Mouse (Mus musculus) MEL (cell line): Measurements from ENCODE around the gene Nme7. TPM values are rescaled to one million over a fixed set of nuclear protein-coding genes. Genes with fewer than 3 reads are reported as not detected.

Experiments
- DNase-seq: peaks from one replicate; pipeline ENCODE4 v3.0.0; 2011; ENCODE audit warnings: low read depth, low spot score
- H3K27ac ChIP-seq: 2 replicates; pipeline ENCODE4 v1.5.1; 2012; ENCODE audit warnings: low read depth, mild to moderate bottlenecking, control low read depth, low read length, moderate library complexity; ENCODE audit not compliant: control insufficient read depth
- H3K27me3 ChIP-seq, 2 experiments: fragments of 150-350 bp in 1 of 2; sonication (generic) in 1 of 2; 2 replicates each; pipeline ENCODE4 v1.6.1; 2012; ENCODE audit warnings: low read length in 2 of 2, mild to moderate bottlenecking in 2 of 2, improper control_type of control experiment in 1 of 2, moderate library complexity in 1 of 2; ENCODE audit not compliant: insufficient read depth in 2 of 2, control insufficient read depth in 1 of 2
- H3K36me3 ChIP-seq, 2 experiments: 2 replicates each; pipeline ENCODE4 v1.6.1; 2012 to 2014; ENCODE audit warnings: low read length in 2 of 2, improper control_type of control experiment in 1 of 2, inconsistent platforms in 1 of 2, mild to moderate bottlenecking in 1 of 2; ENCODE audit not compliant: insufficient read depth in 2 of 2, control insufficient read depth in 1 of 2
- H3K4me1 ChIP-seq, 2 experiments: fragments of 150-350 bp in 1 of 2; sonication (generic) in 1 of 2; 2 replicates each; pipeline ENCODE4 v1.6.1; 2012; ENCODE audit warnings: low read length in 2 of 2, improper control_type of control experiment in 1 of 2, mild to moderate bottlenecking in 1 of 2; ENCODE audit not compliant: insufficient read depth in 2 of 2, control insufficient read depth in 1 of 2
- H3K4me3 ChIP-seq, 2 experiments: fragments of 150-350 bp in 1 of 2; sonication (generic) in 1 of 2; 2 replicates each; pipeline ENCODE4 v1.5.1; 2012; ENCODE audit warnings: low read depth in 2 of 2, low read length in 2 of 2, mild to moderate bottlenecking in 2 of 2, moderate library complexity in 2 of 2, control low read depth in 1 of 2, improper control_type of control experiment in 1 of 2; ENCODE audit not compliant: control insufficient read depth in 1 of 2, insufficient read depth in 1 of 2
- H3K79me2 ChIP-seq: 2 replicates; pipeline ENCODE4 v1.6.1; 2012; ENCODE audit warnings: mild to moderate bottlenecking, low read length, moderate library complexity; ENCODE audit not compliant: control insufficient read depth, poor library complexity, insufficient read depth
- H3K9ac ChIP-seq: 2 replicates; pipeline ENCODE4 v1.6.1; 2012; ENCODE audit warnings: low read depth, mild to moderate bottlenecking, control low read depth, low read length, moderate library complexity; ENCODE audit not compliant: control insufficient read depth, poor library complexity, severe bottlenecking
- H3K9me3 ChIP-seq: fragments of 150-350 bp; sonication (generic); replicated peaks from 2 replicates; pipeline ENCODE4 v1.6.1; 2012; ENCODE audit warnings: mild to moderate bottlenecking, low read length, improper control_type of control experiment, moderate library complexity; ENCODE audit not compliant: insufficient read depth
- CTCF ChIP-seq, 3 experiments: IDR thresholded peaks in 2 of 3; conservative IDR thresholded peaks in 1 of 3; 2 replicates each; pipeline ENCODE4 v1.5.1; 2011 to 2012; ENCODE audit warnings: low read length in 3 of 3, low read depth in 2 of 3, mild to moderate bottlenecking in 2 of 3, improper control_type of control experiment in 1 of 3, inconsistent platforms in 1 of 3, mixed read lengths in 1 of 3, moderate library complexity in 1 of 3; ENCODE audit not compliant: control insufficient read depth in 1 of 3, insufficient read depth in 1 of 3, poor library complexity in 1 of 3, severe bottlenecking in 1 of 3
- ELF1 ChIP-seq: IDR thresholded peaks from 2 replicates; pipeline ENCODE4 v1.6.1; 2014; ENCODE audit warnings: low read depth, mild to moderate bottlenecking, inconsistent platforms, low read length, improper control_type of control experiment, moderate library complexity
- GABPA ChIP-seq: IDR thresholded peaks from 2 replicates; pipeline ENCODE4 v1.6.1; 2012; ENCODE audit warnings: low read depth, mild to moderate bottlenecking, inconsistent platforms, low read length, improper control_type of control experiment, moderate library complexity
- GATA1 ChIP-seq: IDR thresholded peaks from 2 replicates; pipeline ENCODE4 v1.6.1; 2011; ENCODE audit warnings: low read depth, low read length, improper control_type of control experiment
- HCFC1 ChIP-seq: IDR thresholded peaks from 2 replicates; pipeline ENCODE4 v1.6.1; 2012; ENCODE audit warnings: low read depth, mild to moderate bottlenecking, inconsistent platforms, low read length, improper control_type of control experiment, moderate library complexity
- JUND ChIP-seq: IDR thresholded peaks from 2 replicates; pipeline ENCODE4 v1.6.1; 2011; ENCODE audit warnings: low read depth, mild to moderate bottlenecking, improper control_type of control experiment, low read length
- KAT2A ChIP-seq: conservative IDR thresholded peaks from 2 replicates; pipeline ENCODE4 v1.6.1; 2012; ENCODE audit warnings: low read depth, low read length, improper control_type of control experiment, inconsistent platforms
- MAFK ChIP-seq: IDR thresholded peaks from 2 replicates; pipeline ENCODE4 v1.6.1; 2011; ENCODE audit warnings: low read depth, mild to moderate bottlenecking, low read length, improper control_type of control experiment, borderline replicate concordance
- MXI1 ChIP-seq: IDR thresholded peaks from 2 replicates; pipeline ENCODE4 v1.6.1; 2011; ENCODE audit warnings: mild to moderate bottlenecking, low read depth, low read length, improper control_type of control experiment
- MYC ChIP-seq: IDR thresholded peaks from 2 replicates; pipeline ENCODE4 v1.6.1; 2011; ENCODE audit warnings: low read depth, mild to moderate bottlenecking, low read length, improper control_type of control experiment, moderate library complexity
- NELFE ChIP-seq: IDR thresholded peaks from 2 replicates; pipeline ENCODE4 v1.6.1; 2011; ENCODE audit warnings: low read depth, low read length, improper control_type of control experiment
- NRF1 ChIP-seq: IDR thresholded peaks from 2 replicates; pipeline ENCODE4 v1.6.1; 2014; ENCODE audit warnings: low read depth, mild to moderate bottlenecking, inconsistent platforms, low read length, improper control_type of control experiment, moderate library complexity; ENCODE audit not compliant: poor library complexity, insufficient read depth, severe bottlenecking
- POLR2A ChIP-seq, 2 experiments: IDR thresholded peaks; 2 replicates each; pipeline ENCODE4 v1.6.1; 2011 to 2012; ENCODE audit warnings: low read length in 2 of 2, mild to moderate bottlenecking in 2 of 2, control low read depth in 1 of 2, improper control_type of control experiment in 1 of 2, low read depth in 1 of 2, moderate library complexity in 1 of 2; ENCODE audit not compliant: control insufficient read depth in 1 of 2, insufficient read depth in 1 of 2, poor library complexity in 1 of 2
- POLR2AphosphoS2 ChIP-seq: IDR thresholded peaks from 2 replicates; pipeline ENCODE4 v1.6.1; 2011; ENCODE audit warnings: low read length, improper control_type of control experiment
- POLR2AphosphoS5 ChIP-seq: IDR thresholded peaks from 2 replicates; pipeline ENCODE4 v1.6.1; 2012; ENCODE audit warnings: low read depth, borderline replicate concordance, mild to moderate bottlenecking, inconsistent platforms, low read length, moderate library complexity, mixed read lengths
- RAD21 ChIP-seq: IDR thresholded peaks from 2 replicates; pipeline ENCODE4 v1.6.1; 2011; ENCODE audit warnings: mild to moderate bottlenecking, low read depth, low read length, improper control_type of control experiment
- TAL1 ChIP-seq: IDR thresholded peaks from 2 replicates; pipeline ENCODE4 v1.6.1; 2012; ENCODE audit warnings: mild to moderate bottlenecking, inconsistent platforms, low read length, moderate library complexity, mixed read lengths
- TCF12 ChIP-seq: IDR thresholded peaks from 2 replicates; pipeline ENCODE4 v1.6.1; 2014; ENCODE audit warnings: low read depth, mild to moderate bottlenecking, inconsistent platforms, low read length, improper control_type of control experiment, moderate library complexity
- USF2 ChIP-seq, 2 experiments: IDR thresholded peaks; 2 replicates each; pipeline ENCODE4 v1.6.1; 2011 to 2012; ENCODE audit warnings: improper control_type of control experiment in 2 of 2, low read length in 2 of 2, borderline replicate concordance in 1 of 2, inconsistent platforms in 1 of 2, low read depth in 1 of 2, mild to moderate bottlenecking in 1 of 2; ENCODE audit not compliant: insufficient read depth in 1 of 2
- ZC3H11A ChIP-seq: IDR thresholded peaks from 2 replicates; pipeline ENCODE4 v1.6.1; 2012; ENCODE audit warnings: low read depth, mild to moderate bottlenecking, inconsistent platforms, low read length, improper control_type of control experiment
- ZKSCAN1 ChIP-seq: IDR thresholded peaks from 2 replicates; pipeline ENCODE4 v1.6.1; 2012; ENCODE audit warnings: low read depth, mild to moderate bottlenecking, inconsistent platforms, low read length, improper control_type of control experiment, moderate library complexity
- ZMIZ1 ChIP-seq: IDR thresholded peaks from 2 replicates; pipeline ENCODE4 v1.6.1; 2012; ENCODE audit warnings: low read depth, mild to moderate bottlenecking, inconsistent platforms, low read length, improper control_type of control experiment, moderate library complexity
- polyA plus RNA-seq, 2 experiments: library from polyadenylated mRNA; stranded (reverse) in 1 of 2; unstranded in 1 of 2; fragments of >175 nt in 1 of 2; fragments of >200 nt in 1 of 2; gene quantifications; 2 replicates each; pipeline versions ENCODE4 v1.2.1 to v1.2.4; 2012; ENCODE audit warnings: low replicate concordance in 2 of 2, low read depth in 1 of 2; ENCODE audit not compliant: insufficient read length in 2 of 2, insufficient read depth in 1 of 2, missing spikeins in 1 of 2
- total RNA-seq: library from RNA; depleted of rRNA; stranded (reverse); fragments of 300-350 nt; gene quantifications from 2 replicates; pipeline ENCODE4 v1.2.3, GENCODE M21; 2012

Nme7 gene
- total and polyA plus RNA-seq, 3 experiments: 23.2 to 27.6 TPM; not detected in 1

- TF ChIP-seq ZMIZ1 (no peak), RAD21 (no peak; the same call in 1 of the 2 replicates), JUND (no peak)
Observed at GRCm38 (mm10) chr1:164441408-164441974, 137.6 kb downstream of the Nme7 start (continued).

- H3K4me3 ChIP-seq: no peak overlapping the region
- H3K27me3 ChIP-seq: no peaks in the 10 kb centered on the region
- no peak overlapping the region for H3K9ac ChIP-seq
- no peak for DNase-seq
- no peaks in the 10 kb centered on the region for H3K79me2 ChIP-seq
- no peak for TF ChIP-seq USF2 (IDR thresholded peaks at IDR 0.05; ENCODE audit: borderline replicate concordance in 1 of 2, insufficient read depth in 1 of 2, low read depth in 1 of 2, low read length in 2 of 2)
- no peak for TF ChIP-seq ZC3H11A
- no peak for TF ChIP-seq POLR2AphosphoS2
- no peak for TF ChIP-seq POLR2AphosphoS5
- no peak for TF ChIP-seq GATA1
- no peak for TF ChIP-seq NELFE
- TF ChIP-seq ZMIZ1: no peak
- no peak for TF ChIP-seq MXI1
- H3K4me1 ChIP-seq: peaks cover 0 to 6% of the 10 kb centered on the region in 2 experiments; a peak in 1 of 4 replicates
- H3K27ac ChIP-seq: no peak overlapping the region
- H3K36me3 ChIP-seq: no peaks in the 10 kb centered on the region
- no peaks in the 10 kb centered on the region for H3K9me3 ChIP-seq
Observed at GRCm38 (mm10) chr1:164445620-164446162, 141.8 kb downstream of the Nme7 start.

DNA sequence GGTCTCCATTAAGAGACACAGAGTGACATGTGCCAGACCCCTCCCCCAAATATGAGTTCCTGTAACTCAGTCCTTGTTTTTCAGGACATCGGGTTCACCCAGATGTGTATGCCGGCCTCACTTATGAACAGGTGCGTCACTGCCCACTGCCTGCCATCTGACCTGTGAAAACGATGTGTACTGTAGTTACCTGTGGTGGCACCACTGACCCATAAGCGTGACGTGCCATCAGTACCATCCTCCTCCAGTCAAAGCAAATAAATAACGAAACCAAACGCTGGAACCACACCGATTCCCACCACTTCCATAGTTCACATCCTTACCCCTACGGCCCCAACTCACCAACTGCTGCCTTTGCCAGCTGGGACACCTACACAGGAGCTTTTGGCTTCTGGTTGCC, 142.6 kb downstream of the Nme7 start:
- H3K4me1 ChIP-seq: peaks cover 0 to 2% of the 10 kb centered on the region in 2 experiments; a peak in 1 of 4 replicates
- no peak overlapping the region for H3K9ac ChIP-seq
- no peaks in the 10 kb centered on the region for H3K79me2 ChIP-seq
- TF ChIP-seq ZKSCAN1: no peak
- TF ChIP-seq TCF12: no peak
- TF ChIP-seq GABPA: no peak
- TF ChIP-seq MAFK: no peak
- TF ChIP-seq POLR2A (IDR thresholded peaks at IDR 0.05; ENCODE audit: control insufficient read depth in 1 of 2, insufficient read depth in 1 of 2, low read depth in 1 of 2, low read length in 2 of 2, poor library complexity in 1 of 2): no peak
- TF ChIP-seq HCFC1: no peak
- TF ChIP-seq GATA1: no peak
- no peak for TF ChIP-seq NELFE
- no peak for TF ChIP-seq TAL1
- no peak for TF ChIP-seq JUND
- TF ChIP-seq CTCF (IDR thresholded peaks at IDR 0.05 in 2 of 3, conservative IDR thresholded peaks at IDR 0.05 in 1 of 3; ENCODE audit: control insufficient read depth in 1 of 3, insufficient read depth in 1 of 3, low read depth in 2 of 3, low read length in 3 of 3, poor library complexity in 1 of 3, severe bottlenecking in 1 of 3): no peak
- no peak for TF ChIP-seq ELF1
- TF ChIP-seq KAT2A: no peak
- TF ChIP-seq MYC: no peak
- no peak for TF ChIP-seq MXI1
- TF ChIP-seq ZC3H11A: no peak
- TF ChIP-seq NRF1: no peak
- no peak for TF ChIP-seq USF2 (IDR thresholded peaks at IDR 0.05; ENCODE audit: borderline replicate concordance in 1 of 2, insufficient read depth in 1 of 2, low read depth in 1 of 2, low read length in 2 of 2)
- TF ChIP-seq, all 39 proteins: peak for 0
- no peaks in the 10 kb centered on the region for H3K9me3 ChIP-seq
- no peaks in the 10 kb centered on the region for H3K36me3 ChIP-seq
- no peak overlapping the region for H3K27ac ChIP-seq
- H3K4me3 ChIP-seq: no peak overlapping the region
- DNase-seq: no peak
- H3K27me3 ChIP-seq: no peaks in the 10 kb centered on the region
